Mouse (Mus musculus): Measurements from ENCODE around the gene Ttc28. TPM values are rescaled to one million over a fixed set of nuclear protein-coding genes. Genes with fewer than 3 reads are reported as not detected.

Ttc28 gene
- polyA plus RNA-seq, 2 experiments: 0.48 to 0.81 TPM

DNA sequence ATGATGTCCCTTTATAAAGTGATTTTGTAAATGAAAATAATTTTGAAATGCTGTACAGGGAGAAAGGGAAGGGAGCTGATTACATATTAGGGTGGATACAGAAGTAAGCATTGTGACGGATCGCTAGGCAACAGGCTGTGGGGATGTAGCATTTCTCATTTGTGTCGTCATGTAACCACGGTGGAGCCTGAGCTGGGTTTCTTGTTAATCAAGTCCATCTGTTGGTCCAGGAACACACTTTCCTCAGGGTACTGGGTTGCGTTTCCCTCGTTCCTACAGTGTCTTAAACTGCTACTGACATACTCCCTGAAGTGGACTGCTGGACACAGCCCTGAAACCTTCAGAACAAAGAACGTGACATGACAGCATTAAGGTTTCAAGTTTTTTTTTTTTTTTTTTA lies 18.6 kb downstream of the Ttc28 start:
- no peaks in the 10 kb centered on the region for H3K4me1 ChIP-seq (replicated peaks; ENCODE audit: control insufficient read depth in 2 of 2, insufficient read depth in 2 of 2, low read length in 1 of 2)
- no peak overlapping the region for H3K9ac ChIP-seq (replicated peaks)
- ATAC-seq (ENCODE audit: insufficient read depth) (no peak), DNase-seq (ENCODE audit: low read depth in 3 of 3, low spot score in 3 of 3) (no peak)
- no peaks in the 10 kb centered on the region for H3K9me3 ChIP-seq (ENCODE audit: control insufficient read depth, low read length)
- no peaks in the 10 kb centered on the region for H3K36me3 ChIP-seq (replicated peaks; ENCODE audit: control insufficient read depth, insufficient read depth, low read depth)
- 69% methylated on average over 7 of the region's 7 CpGs for WGBS (ENCODE audit: insufficient replicate concordance)
- H3K4me3 ChIP-seq (ENCODE audit: insufficient read depth in 1 of 2, low read depth in 2 of 2, low read length in 2 of 2): no peak overlapping the region
- TF ChIP-seq CTCF (IDR thresholded peaks at IDR 0.05; ENCODE audit: low read depth) (no peak), EP300 (IDR thresholded peaks at IDR 0.05; ENCODE audit: low read depth) (no peak)
- H3K4me2 ChIP-seq (ENCODE audit: low read depth): no peak overlapping the region
- no peaks in the 10 kb centered on the region for H3K27me3 ChIP-seq (ENCODE audit: control insufficient read depth, insufficient read depth, low read length)
- no peak overlapping the region for H3K27ac ChIP-seq

DNA sequence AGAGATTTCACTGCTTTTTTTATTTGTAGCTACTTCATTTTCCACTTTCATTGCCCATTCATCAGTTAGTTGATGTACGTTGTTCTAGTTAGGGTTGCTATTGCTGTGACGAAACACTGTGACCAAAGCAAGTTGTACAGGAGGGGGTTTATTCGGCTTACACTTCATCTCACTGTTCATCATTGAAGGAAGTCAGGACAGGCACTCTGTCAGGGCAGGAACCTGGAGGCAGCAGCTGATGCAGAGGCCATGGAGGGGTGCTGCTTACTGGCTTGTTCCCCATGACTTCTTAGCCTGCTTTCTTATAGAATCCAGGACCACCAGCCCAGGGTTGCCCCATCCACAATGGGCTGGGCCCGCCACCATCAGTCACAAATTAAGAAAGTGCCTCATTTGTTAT lies 19.2 kb downstream of the Ttc28 start:
- H3K4me2 ChIP-seq (ENCODE audit: low read depth): no peak overlapping the region
- no peak overlapping the region for H3K27ac ChIP-seq
- H3K9ac ChIP-seq (replicated peaks): no peak overlapping the region
- no peaks in the 10 kb centered on the region for H3K4me1 ChIP-seq (replicated peaks; ENCODE audit: control insufficient read depth in 2 of 2, insufficient read depth in 2 of 2, low read length in 1 of 2)
- ATAC-seq (ENCODE audit: insufficient read depth) (no peak), DNase-seq (ENCODE audit: low read depth in 3 of 3, low spot score in 3 of 3) (no peak)
- TF ChIP-seq CTCF (IDR thresholded peaks at IDR 0.05; ENCODE audit: low read depth) (no peak), EP300 (IDR thresholded peaks at IDR 0.05; ENCODE audit: low read depth) (no peak)
- H3K4me3 ChIP-seq (ENCODE audit: insufficient read depth in 1 of 2, low read depth in 2 of 2, low read length in 2 of 2): no peak overlapping the region
- H3K9me3 ChIP-seq (ENCODE audit: control insufficient read depth, low read length): no peaks in the 10 kb centered on the region
- 65% methylated on average over 4 of the region's 4 CpGs for WGBS (ENCODE audit: insufficient replicate concordance)
- no peaks in the 10 kb centered on the region for H3K27me3 ChIP-seq (ENCODE audit: control insufficient read depth, insufficient read depth, low read length)
- no peaks in the 10 kb centered on the region for H3K36me3 ChIP-seq (replicated peaks; ENCODE audit: control insufficient read depth, insufficient read depth, low read depth)

DNA sequence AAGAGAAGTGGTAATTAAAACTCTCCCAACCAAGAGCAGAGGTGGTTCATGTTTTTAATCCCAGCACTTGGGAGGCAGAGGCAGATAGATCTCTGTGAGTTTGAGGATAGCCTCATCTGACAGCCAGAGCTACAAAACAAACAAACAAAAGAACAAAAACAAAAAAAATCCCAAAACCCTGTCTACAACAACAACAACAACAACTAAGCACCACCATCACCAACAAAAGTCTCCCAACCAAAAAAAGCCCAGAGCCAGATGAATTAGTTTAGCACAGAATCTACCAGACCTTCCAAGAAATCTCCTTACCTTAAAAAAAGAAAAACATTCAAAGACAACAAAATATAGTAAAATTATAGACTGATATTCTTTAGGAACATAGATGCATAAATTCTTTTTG lies 20.7 kb downstream of the Ttc28 start:
- no peak for TF ChIP-seq EP300 (IDR thresholded peaks at IDR 0.05; ENCODE audit: low read depth)
- TF ChIP-seq CTCF (IDR thresholded peaks at IDR 0.05; ENCODE audit: low read depth): no peak
- no peak overlapping the region for H3K9ac ChIP-seq (replicated peaks)
- ATAC-seq (ENCODE audit: insufficient read depth): no peak

DNA sequence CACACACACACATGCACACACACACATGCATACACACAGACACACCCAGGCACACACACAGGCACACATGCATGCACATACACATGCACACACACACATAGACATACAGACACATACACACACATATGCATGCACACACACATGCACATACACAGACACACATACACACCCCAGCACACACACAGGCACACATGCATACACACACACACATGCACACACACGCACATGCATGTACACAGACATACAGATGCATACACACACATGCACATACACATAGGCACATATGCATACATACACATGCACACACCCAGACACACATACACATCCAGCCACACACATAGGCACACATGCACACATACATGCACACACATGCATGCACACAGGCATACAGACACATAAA lies 27.1 kb downstream of the Ttc28 start:
- WGBS (ENCODE audit: insufficient replicate concordance): 63% methylated on average over 1 of the region's 1 CpGs
- no peak for TF ChIP-seq CTCF (IDR thresholded peaks at IDR 0.05; ENCODE audit: low read depth)
- TF ChIP-seq EP300 (IDR thresholded peaks at IDR 0.05; ENCODE audit: low read depth): no peak

More for the DNA sequence above, 20.7 kb downstream of the Ttc28 start:
- no peak overlapping the region for H3K4me2 ChIP-seq (ENCODE audit: low read depth)
- DNase-seq (ENCODE audit: low read depth in 3 of 3, low spot score in 3 of 3): no peak
- no peaks in the 10 kb centered on the region for H3K4me1 ChIP-seq (replicated peaks; ENCODE audit: control insufficient read depth in 2 of 2, insufficient read depth in 2 of 2, low read length in 1 of 2)
- no peak overlapping the region for H3K4me3 ChIP-seq (ENCODE audit: insufficient read depth in 1 of 2, low read depth in 2 of 2, low read length in 2 of 2)
- H3K27ac ChIP-seq: no peak overlapping the region
- H3K36me3 ChIP-seq (replicated peaks; ENCODE audit: control insufficient read depth, insufficient read depth, low read depth): no peaks in the 10 kb centered on the region
- no peaks in the 10 kb centered on the region for H3K27me3 ChIP-seq (ENCODE audit: control insufficient read depth, insufficient read depth, low read length)
- H3K9me3 ChIP-seq (ENCODE audit: control insufficient read depth, low read length): no peaks in the 10 kb centered on the region

DNA sequence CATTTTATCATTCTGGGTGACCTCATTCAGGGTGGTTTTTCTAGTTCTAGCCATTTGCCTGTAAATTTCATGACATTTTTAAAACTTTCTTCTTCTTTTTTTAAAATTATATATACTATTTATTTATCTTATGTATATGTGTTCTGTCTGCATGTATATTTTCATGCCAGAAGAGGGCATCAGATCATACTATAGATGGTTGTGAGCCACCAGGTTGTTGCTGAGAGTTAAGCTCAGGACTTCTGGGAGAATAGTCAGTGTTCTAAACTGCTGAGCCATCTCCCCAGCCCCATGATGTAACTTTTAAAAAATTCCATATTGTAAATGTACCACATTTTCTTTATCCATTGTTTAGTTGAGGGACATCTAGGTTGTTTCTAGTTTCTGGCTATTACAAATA lies 29.3 kb downstream of the Ttc28 start:
- Histone ChIP-seq H3K27ac (no peak overlapping the region), H3K9me3 (ENCODE audit: control insufficient read depth, low read length) (no peaks in the 10 kb centered on the region), H3K4me2 (ENCODE audit: low read depth) (no peak overlapping the region), H3K27me3 (ENCODE audit: control insufficient read depth, insufficient read depth, low read length) (no peaks in the 10 kb centered on the region), H3K4me3 (ENCODE audit: insufficient read depth in 1 of 2, low read depth in 2 of 2, low read length in 2 of 2) (no peak overlapping the region), H3K9ac (replicated peaks) (no peak overlapping the region), H3K36me3 (replicated peaks; ENCODE audit: control insufficient read depth, insufficient read depth, low read depth) (no peaks in the 10 kb centered on the region), H3K4me1 (replicated peaks; ENCODE audit: control insufficient read depth in 2 of 2, insufficient read depth in 2 of 2, low read length in 1 of 2) (peaks cover 0 to 3% of the 10 kb centered on the region in 2 experiments; a peak in 1 of 4 replicates)
- TF ChIP-seq CTCF (IDR thresholded peaks at IDR 0.05; ENCODE audit: low read depth) (no peak), EP300 (IDR thresholded peaks at IDR 0.05; ENCODE audit: low read depth) (no peak)
- ATAC-seq (ENCODE audit: insufficient read depth): no peak
- DNase-seq (ENCODE audit: low read depth in 3 of 3, low spot score in 3 of 3): no peak

More for the DNA sequence above, 27.1 kb downstream of the Ttc28 start:
- H3K4me2 ChIP-seq (ENCODE audit: low read depth): no peak overlapping the region
- no peaks in the 10 kb centered on the region for H3K36me3 ChIP-seq (replicated peaks; ENCODE audit: control insufficient read depth, insufficient read depth, low read depth)
- H3K27me3 ChIP-seq (ENCODE audit: control insufficient read depth, insufficient read depth, low read length): no peaks in the 10 kb centered on the region
- H3K27ac ChIP-seq: no peak overlapping the region
- peaks cover 0 to 3% of the 10 kb centered on the region in 2 experiments; a peak in 1 of 4 replicates for H3K4me1 ChIP-seq (replicated peaks; ENCODE audit: control insufficient read depth in 2 of 2, insufficient read depth in 2 of 2, low read length in 1 of 2)
- no peak for ATAC-seq (ENCODE audit: insufficient read depth)
- no peak overlapping the region for H3K9ac ChIP-seq (replicated peaks)
- H3K9me3 ChIP-seq (ENCODE audit: control insufficient read depth, low read length): no peaks in the 10 kb centered on the region
- H3K4me3 ChIP-seq (ENCODE audit: insufficient read depth in 1 of 2, low read depth in 2 of 2, low read length in 2 of 2): no peak overlapping the region
- DNase-seq (ENCODE audit: low read depth in 3 of 3, low spot score in 3 of 3): no peak
